Mouse (Mus musculus): Measurements from ENCODE around the gene Itih5. TPM values are rescaled to one million over a fixed set of nuclear protein-coding genes. Genes with fewer than 3 reads are reported as not detected.

The Itih5 gene
- total RNA-seq, 1 experiment from 2014 or later: 39.0 TPM

DNA sequence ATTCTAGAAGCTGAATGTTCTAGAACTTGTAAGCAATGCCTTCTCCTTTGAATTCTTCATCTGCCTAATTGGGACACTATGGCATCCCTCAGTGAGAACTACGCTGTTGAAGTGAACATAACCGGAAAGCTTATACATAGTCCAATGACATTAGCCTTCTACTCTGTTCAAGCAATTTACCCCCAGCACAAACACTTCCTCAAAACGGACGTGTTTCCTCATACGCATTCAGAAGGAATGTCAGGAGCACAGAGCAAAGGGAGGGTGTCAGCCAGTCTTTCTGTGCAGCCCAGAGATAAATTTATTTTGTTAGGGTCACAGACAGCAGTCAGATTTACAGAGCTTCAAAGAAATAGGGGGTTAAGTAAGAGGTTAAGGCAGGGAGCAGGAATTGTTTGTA lies 108.0 kb downstream of the Itih5 start:
- DNase-seq: no peak

DNA sequence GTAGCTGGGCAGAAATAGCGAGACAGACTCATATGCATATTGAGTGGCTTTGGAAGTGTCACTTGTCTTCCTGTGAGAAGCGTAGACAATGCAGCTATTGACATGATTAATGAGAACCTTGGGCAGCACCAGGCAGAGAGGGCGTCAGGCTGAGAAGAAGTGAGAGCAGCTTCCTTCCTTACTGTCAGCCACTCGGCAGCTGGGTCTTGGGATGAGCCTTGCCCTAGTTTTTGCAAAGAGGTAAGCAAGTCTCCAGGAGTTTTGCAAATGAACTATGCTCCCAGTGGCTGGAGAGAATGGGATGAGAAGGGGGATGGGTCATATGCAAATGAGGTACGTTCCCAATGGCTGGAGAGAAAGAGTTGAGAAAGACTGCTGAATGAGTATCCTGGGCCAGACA lies 109.4 kb downstream of the Itih5 start:
- peak; percentile 24 for DNase-seq

DNA sequence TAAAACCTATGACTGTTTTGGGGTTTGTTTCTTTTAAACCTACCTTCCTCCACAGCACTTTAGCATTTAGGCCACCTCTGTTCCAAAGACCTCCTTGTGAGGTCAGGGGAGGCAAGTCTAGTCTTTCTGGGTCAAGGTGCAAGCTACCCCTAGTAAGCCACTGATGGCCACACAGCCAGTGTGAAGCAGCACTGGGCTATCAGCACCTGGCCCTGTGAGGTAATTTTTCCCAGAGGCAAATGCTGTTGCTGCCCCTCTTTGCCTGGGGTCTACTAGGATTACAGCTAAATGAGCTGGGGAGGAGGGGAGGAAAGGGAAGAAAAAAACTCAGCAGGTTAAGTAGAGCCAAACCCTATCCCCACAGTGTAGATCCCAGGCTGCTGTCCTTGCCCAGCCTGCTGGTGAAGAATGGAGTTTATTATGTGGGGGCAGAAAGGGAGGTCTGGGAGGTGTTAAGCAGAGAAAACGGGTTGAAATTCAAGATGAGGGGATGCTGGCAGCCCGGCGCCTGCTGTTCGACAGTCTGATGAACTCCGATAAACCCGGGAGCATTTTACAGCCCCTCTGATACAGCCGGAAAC lies 110.6 kb downstream of the Itih5 start:
- DNase-seq: no peak

DNA sequence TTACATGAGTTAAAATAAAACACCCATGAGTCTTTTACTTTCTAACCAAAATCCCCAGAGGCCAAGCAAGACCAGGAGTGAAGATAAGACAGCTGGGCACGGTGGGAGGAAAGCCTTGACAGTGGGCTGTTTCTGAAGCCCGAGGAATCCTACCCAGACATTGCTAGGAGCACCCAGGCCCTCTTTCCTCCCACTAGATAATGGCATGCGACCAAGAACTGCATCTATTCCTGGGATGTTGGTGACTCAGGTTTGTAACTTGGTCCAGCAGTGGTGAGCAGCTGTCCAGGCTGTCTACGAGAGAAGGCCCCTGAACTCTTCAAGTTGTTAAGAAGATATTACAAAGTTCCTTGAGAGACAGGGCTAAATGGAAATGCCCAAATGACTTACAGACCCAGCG lies 112.5 kb downstream of the Itih5 start:
- no peak for DNase-seq

DNA sequence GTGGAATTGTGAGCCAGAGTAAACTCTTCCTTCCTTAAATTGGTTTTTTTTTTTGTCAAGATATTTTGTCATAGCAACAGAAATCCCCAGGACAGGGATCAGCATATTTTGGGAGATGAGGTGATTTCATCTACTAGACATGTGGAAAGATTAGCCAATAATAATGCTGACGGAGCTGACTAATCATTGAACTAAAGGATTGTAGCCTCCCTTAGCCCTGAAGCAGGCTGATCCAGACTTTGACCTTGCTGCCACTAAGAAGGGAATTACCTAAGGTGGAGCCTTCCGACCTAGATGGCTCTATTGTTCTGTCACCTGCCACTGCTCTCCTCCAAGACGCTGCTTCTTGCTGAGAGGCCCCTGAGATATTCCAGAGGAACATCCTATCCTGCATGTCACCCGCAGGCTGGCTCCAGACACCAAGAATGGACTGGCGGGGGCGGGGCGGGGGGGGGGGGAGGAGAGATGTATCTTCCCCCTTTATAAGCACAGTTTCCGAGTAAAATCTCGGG lies 119.3 kb downstream of the Itih5 start:
- DNase-seq: no peak

DNA sequence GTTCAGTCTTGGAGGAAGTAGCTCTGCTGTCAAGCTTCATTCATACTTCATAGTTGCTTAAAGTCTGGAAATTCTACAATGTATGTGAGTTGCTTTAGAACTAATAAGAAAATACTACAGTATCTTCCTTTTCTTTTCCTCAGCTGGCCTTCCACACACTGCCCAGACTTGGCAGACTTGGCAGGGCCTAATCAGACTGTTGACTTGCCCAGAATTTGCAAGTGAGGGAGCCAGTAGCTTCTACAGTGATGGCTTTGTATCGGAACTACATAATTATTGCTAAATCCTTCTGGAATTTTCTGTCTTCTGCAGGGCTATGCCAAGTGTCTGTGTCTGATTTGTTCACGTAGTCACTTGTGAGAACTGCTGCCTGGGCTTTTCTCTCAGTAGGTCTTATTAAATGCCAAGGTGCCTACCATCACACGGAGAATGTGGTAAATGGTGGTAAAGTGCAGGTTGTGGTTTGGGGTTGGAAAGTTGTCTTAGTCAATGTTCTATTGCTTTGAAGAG lies 120.2 kb downstream of the Itih5 start:
- no peak for DNase-seq

DNA sequence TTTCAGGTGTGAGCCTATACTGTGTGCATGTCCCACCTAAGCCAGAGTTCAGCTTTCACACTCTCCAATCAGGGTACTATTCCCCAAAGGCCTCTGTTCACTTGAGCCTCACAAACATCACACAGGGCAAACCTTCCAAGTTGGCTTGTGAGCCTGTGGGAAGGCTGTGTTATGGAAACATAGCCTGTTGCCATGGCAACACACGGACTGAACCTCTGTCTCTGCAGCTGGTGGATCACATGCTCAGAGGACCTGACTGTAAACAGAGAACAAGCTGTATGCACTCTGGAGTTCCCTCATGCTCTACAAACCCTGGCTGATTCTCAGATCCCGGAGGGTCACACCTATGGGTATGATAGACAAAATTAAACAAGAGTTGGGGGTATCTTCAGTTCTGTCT lies 122.8 kb downstream of the Itih5 start:
- DNase-seq: peak; percentile 60

DNA sequence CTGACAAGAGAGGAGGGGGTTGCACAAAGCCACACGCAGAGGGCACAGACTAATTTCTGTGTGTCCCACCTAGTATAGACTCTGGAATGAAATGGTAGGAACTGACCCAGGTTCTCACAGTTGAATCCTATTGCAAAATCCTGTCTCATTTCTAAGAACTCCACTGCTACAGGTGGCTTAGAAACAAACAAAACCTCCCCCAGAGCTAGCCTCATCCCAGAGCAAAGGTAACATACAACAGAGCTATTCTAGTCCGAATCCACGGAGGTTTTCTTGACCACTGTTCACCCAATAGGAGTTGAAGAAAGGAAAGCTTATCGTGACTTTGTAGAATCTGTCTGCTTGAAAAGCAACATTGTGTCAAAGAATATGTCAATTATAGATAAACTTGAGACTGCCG lies 130.3 kb downstream of the Itih5 start:
- DNase-seq: no peak

DNA sequence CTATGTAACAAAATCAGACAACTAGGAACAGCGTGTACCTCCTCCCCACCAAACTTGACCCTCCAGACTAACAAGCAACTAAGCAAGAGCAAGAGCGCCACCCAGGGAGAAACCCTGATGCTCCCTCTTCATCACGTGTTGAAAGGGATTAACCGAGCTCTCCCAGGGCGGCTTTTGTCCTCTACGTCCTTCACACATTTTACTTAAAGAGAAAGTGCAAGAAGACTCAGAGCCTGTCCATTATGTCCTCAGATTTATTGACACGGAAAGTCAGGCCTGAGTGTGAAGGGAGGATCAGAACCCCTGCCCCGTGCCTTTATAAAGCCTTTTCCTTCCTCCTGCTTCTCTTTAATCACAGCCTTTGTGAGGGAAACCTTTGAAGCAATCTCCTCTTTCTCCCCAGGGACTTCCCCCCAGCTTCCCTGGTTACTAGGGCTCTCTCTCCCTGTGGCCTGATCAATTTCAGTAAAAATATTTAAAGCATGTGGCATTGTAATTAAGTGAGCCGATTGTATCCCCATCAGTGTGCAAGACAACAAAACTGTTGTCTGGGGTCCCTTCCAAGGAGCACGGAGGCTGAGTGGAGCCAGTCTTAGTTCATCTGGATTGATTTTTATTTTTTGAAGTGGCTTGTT lies 131.4 kb downstream of the Itih5 start:
- peak; percentile 77 for DNase-seq

DNA sequence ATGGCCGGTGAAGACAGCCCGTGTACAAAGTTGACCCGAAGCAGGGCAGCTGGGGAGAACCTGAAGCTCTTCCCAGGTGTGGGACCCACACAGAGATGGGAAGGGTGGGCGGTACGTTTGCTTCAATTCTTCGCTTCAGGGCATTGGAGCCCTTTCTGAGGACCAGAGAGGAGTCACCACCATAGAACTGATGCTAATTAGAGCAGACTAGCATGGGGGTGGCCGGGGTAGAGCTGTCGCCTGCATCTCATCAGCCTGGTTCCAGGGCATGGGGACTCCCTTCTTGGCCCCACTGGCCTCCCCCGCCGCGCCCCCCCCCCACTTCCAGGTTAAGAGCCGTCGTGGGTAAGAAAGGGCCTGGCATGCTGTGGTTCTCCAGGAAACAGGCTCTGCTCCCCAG lies 132.6 kb downstream of the Itih5 start:
- DNase-seq: no peak

DNA sequence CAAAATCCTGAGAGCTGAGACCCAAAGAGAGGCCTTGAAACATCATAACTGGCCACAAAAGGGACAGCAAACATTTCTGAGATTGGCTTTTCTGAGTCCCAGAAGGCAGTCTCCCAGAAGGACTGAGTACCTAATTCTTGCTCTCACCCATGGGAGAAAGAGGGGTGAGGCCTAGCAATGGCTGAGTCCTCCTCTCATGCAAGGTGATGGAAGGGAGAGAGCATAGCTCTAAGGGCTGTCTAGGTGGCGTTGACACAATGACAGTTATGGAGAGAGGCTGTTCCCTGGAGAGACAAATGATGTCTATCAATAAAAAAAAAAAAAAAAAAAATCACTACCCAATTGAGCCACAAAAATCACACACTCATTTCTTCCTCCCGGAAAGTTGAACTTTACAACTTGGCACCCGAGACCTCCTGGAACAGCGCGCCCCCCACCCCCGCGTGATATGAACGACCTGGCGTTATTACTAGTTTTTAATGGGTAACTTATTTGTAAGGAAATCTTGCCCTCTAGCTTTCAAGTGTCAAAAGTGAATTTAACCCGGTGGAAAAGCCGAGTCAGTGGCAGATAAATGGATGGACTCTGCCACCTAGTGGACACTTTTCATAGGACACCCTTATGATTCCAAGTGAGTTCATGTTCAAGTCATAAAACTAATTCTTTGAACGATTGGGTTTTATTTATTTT lies 134.9 kb downstream of the Itih5 start:
- DNase-seq: peak; percentile 78

DNA sequence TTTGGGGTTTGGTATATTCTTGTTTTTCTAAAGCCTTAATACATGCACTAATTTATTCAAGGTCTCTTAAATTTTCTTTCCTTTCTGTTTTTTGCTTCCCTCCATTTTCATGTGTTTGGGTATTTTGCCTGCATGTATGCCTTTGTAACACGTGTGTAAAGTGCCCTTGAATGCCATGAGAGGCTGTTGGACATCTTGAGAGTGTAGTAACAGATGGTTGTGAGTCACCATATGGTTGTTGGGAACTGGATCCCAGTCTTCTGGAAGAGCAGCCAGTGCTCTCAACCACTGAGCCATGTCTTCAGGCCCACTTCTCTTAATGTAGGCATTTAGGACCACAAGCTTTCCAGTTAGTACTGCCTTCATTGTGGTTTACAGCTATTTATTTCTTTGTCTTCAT lies 135.5 kb downstream of the Itih5 start:
- no peak for DNase-seq

DNA sequence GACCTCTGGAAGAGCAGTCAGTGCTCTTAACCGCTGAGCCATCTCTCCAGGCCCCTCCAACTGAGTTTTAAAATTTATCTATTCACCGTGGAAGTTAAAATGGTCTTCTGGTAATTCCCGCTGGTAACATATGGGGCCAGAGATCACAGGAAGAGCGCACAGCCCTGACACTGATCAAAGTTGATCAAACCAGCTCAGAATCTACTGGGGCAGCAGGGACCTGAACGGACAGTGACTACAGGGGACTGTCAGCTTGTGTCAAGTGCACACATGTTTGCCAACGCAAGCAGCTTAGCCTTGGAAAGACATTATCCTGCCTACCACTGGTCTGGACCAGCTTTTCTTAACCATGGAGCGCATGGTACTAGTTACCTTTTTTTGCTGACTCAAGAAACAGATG lies 136.7 kb downstream of the Itih5 start:
- no peak for DNase-seq

DNA sequence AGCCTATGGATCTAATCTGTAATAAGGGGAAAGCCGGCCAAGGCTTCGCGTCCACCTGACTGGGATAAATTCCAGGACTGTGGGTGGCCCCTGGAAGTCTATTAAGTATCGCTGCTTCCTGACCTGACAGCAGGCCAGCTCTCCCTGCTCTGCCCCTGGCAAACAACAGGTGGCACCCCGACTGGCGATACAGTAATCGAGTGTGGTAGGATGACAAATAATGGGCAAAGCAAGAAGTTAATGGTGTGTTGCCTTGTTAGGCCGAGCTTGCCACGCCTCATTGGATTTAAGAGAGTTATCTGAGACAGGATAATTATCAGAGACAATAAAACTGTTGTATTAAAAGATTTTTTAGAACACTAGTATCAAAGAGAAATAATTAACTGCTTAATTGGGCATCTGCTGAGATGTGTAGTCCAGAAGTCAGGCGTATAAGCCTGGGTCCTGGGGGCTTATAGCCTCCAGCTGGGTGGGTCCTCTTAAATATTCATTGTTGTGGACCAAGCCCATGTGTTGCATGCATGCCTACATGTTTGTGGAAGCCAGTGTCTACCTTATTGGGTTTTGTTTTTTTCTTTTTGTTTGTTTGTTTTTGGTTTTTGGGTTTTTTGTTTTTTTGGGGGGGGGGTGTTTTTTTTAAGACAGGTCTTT lies 140.3 kb downstream of the Itih5 start:
- no peak for DNase-seq

DNA sequence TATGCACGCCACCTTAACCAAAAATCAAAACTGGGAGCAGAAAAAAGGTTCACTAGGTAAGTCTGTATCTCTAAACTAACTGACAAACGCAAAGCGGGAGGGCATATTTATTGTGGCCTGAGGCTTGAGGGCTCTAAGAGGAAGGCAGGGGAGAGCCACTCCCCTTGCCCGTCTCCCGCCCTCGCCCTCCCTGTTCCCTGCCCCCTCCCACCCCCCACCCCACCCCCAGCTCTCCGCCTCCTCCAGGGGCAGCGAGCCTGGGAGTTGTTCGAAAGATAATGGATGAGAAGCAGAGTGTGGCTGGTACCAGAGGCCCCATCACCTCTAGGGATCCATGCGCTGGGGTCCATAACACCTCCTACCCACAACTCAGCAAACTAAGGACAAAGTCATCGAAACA lies 142.5 kb downstream of the Itih5 start:
- no peak for DNase-seq

DNA sequence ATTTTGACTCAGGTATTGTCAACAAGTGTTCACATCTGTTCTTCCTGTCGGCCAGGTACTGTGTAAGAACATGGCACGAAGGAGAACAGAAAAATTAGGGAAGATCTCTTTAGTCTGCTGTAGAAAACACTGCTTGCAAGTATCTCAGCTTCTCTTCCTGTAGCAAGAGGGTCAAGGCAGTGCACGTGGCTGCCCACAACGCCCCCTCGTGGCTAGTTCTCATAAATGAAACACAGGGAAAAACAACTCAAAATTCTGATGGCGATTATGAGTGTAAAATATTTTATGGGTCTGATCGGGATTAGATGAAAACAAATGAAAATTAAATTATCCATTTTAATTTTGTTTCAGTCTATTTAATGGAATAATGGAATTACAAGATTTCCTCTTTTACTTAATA lies 146.9 kb downstream of the Itih5 start:
- peak; percentile 50 for DNase-seq

DNA sequence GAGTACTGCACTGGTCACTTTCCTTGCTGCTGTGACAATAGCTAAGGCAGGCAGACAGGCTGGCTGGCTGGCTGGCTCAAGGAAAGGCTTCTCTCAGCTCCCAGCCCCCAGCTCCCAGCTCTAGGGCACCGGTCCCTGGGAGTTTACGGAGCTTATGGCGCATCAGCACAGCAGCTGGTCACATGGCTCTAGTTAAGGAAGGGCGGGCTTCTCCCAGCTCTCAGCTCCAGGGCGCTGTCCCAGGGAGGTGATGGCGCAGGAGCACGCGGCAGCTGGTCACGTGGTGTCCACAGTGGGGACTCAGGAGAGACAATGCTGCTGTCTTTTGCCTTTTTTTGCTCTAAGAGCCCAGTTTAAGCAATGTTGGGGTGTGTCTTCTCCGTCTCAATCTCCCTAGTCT lies 147.4 kb downstream of the Itih5 start:
- DNase-seq: peak; percentile 48

DNA sequence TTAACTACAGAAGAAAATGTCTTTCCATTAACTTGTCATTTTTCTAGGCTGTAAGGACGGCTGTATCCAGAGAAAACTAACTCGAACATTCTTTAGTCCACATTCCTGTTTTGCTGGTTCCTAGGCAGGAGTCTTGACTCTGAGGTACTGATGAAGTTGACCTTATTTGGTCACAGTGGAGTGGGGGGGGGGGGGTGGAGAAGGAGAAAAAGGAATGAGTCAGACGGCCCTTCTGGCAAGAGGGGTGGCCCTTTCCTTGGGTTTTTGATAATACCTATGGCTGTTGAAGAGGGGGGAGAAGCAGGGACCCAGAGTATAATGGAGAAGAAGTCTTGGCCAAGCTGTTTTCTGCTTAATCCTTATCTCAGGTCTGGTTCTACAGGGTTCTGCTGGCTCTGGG lies 148.0 kb downstream of the Itih5 start:
- DNase-seq: no peak

DNA sequence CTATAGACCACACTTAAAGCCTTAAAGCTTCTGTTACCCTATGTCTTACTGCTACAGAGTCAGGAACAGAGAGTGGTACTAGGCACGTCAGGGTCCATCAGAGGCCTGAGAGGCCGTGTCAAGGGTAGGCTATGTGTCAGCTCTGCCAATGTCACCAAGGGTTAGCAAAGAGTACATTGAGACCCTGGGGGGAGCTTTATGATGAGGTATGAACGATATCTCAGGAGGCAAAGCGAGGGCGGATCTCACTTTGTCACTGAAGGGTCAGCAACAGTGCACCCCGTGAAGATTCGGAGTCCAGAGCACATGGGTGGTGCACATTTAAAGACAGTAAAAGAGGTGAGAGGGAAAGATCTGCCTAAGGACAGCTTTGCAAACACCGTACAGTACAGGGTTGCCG lies 148.6 kb downstream of the Itih5 start:
- no peak for DNase-seq

DNA sequence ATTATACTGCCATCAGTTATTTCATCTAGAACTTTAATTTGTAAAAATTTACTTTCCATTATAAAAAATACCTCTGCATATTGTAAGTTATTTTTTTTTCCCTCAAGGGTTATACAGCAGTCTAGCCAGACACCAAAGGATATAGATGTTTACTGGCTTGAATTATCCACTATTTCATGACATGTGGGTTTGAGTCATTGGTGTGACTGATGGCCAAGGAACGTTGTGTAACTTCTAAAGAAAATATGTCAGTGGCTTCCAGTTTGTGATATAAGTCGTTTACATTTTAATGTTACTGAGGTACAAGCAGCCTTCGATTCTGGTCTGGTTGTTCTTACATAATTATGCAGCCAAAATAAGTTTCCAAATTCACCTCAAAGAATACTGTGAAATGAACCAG lies 151.5 kb downstream of the Itih5 start:
- no peak for DNase-seq
